Mouse (Mus musculus) cerebellum, adult 2 months (tissue): ENCODE results near the gene Cbfa2t3.

ENCODE experiments used
- CTCF ChIP-seq: fragments of 200-500 bp; IDR thresholded peaks from 2 replicates; pipeline ENCODE4 v1.5.1; 2011; ENCODE audit warnings: low read depth, mild to moderate bottlenecking, control low read depth, low read length, moderate library complexity, borderline replicate concordance; ENCODE audit not compliant: insufficient read depth
- POLR2A ChIP-seq: fragments of 200-500 bp; IDR thresholded peaks from 2 replicates; pipeline ENCODE4 v1.6.1; 2011; ENCODE audit warnings: low read length, control low read depth, borderline replicate concordance; ENCODE audit not compliant: insufficient read depth

- TF ChIP-seq POLR2A (no peak), CTCF (peak; percentile 57)
These were observed 38.9 kb downstream of the Cbfa2t3 start for GRCm38 (mm10) chr8:122660022-122660421.
